ENCODE assay signal across 22 mouse cellular contexts in genomic region chr7:45518618-45519017, GRCm38 (mm10). TPM values are rescaled to one million over a fixed set of nuclear protein-coding genes. Genes with fewer than 3 reads are reported as not detected.
"Had no signal": no experiment of that assay in that cellular context is flagged by ENCODE, and none has a peak within 500 bp of the region (broad histone marks: within the 10 kb centered on the region; RNA-seq: fewer than 3 reads in every experiment).

No protein-coding gene starts in this region.

- H3K4me2 ChIP-seq: midbrain, embryonic 11.5 days had no signal

- H3K9ac ChIP-seq: liver, embryonic 14.5 days had no signal

- H3K27ac ChIP-seq: layer of hippocampus, adult 2 months; liver, embryonic 14.5 days; macrophage had no signal

- DNase-seq: kidney, adult 18-20 months; kidney, adult 9 months; layer of hippocampus, adult 9-11 months; lung, adult 2 months; lung, postnatal 14 days; midbrain, embryonic 14.5 days had no signal

- H3K4me3 ChIP-seq: layer of hippocampus, adult 2 months had no signal

RNA-seq across cellular contexts. Expression of gene Plekha4, which starts 7.5 kb away (rescaled TPM):
- total RNA-seq: megakaryocyte-erythroid progenitor cell, adult 5-6 weeks had no signal

RNA-seq across cellular contexts. Expression of gene Gm45808, which starts 32.0 kb away (rescaled TPM):
- total RNA-seq: megakaryocyte-erythroid progenitor cell, adult 5-6 weeks had no signal
- polyA plus RNA-seq: intestine, embryonic 16.5 days; kidney, embryonic 16.5 days; large intestine, adult 2 months; limb, embryonic 11.5 days; limb, embryonic 14.5 days; liver, embryonic 14.5 days; lung, adult 2 months; lung, embryonic 16.5 days; macrophage; midbrain, embryonic 11.5 days; midbrain, embryonic 14.5 days; midbrain, postnatal 0 days; neural tube, embryonic 11.5 days; neural tube, embryonic 14.5 days; small intestine, adult 2 months; stomach, embryonic 16.5 days had no signal
